Mouse (Mus musculus) adrenal gland, postnatal 14 days (tissue): Measurements from ENCODE around the gene Dnajc13. TPM values are rescaled to one million over a fixed set of nuclear protein-coding genes. Genes with fewer than 3 reads are reported as not detected.

Experiments
- DNase-seq: peaks from one replicate; pipeline ENCODE4 v3.0.0; 2021; ENCODE audit warnings: mixed read lengths
- total RNA-seq: library from RNA; stranded (reverse); gene quantifications from 2 replicates; pipeline ENCODE4 v1.2.3, GENCODE M21; 2021

The Dnajc13 gene
- total RNA-seq, 1 experiment from 2014 or later: 39.8 TPM

DNA sequence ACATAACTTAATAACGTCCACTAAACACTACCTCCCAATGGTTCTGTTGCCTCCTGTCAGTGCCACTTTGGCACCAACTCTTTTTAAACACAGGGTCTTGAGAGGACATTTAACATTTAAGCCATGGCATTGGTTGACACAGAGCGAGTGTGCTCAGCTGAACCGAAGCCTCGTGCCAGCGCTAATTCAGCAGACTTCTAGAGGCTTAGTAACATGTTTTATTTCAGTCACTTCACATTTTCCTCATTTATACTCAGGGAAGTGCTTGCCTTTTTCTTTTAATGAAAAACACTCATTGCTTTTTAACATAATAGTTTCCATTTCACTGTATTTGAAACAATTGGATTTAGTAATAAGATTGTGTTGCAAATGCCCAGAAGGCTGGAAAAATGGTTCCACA lies 153.6 kb downstream of the Dnajc13 start:
- DNase-seq: no peak

GRCm38 (mm10) chr9:104108571-104109143 lies 154.1 kb downstream of the Dnajc13 start:
- no peak for DNase-seq

- DNase-seq: no peak
Observed at GRCm38 (mm10) chr9:104107482-104107881, 155.2 kb downstream of the Dnajc13 start.

GRCm38 (mm10) chr9:104106930-104107329 lies 155.8 kb downstream of the Dnajc13 start:
- DNase-seq: no peak

DNA sequence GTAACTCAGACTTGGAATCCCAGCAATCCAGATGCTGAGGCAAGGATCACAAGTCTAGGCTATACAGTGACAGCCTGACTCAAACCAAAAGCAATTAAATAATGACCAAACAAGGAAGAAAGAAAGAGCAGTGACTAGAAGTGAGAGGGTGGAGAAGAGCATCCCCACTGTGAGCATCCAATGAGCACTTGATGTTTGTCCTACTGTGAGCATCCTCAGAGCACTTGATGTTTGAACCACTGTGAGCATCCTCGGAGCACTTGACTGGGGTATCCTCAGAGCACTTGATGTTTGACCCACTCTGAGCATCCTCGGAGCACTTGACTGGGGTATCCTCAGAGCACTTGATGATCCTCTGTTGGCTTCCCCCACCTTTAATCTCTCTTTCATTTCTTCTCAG lies 157.7 kb downstream of the Dnajc13 start:
- no peak for DNase-seq

DNA sequence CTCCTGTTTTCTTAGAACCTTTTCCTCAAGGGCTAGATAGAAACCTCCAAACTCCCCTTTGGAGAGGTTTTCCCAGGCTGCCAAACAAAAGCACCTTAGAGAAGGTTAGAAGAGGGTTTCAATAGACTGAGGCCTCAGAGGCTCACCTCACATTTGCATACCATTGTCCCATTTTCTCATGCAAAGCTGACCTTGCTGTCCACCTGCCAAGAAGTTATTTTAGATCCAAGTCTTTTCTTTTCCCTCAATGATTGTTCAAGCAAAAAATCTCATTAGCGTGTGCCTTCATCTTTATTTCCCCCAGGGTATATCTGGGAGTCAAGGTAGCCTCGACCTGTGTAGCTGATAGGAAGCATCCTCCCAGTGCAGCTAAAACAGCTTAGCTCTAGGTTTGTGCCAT lies 159.8 kb downstream of the Dnajc13 start:
- DNase-seq: no peak

- DNase-seq: no peak
Observed at GRCm38 (mm10) chr9:104102301-104102700, 160.4 kb downstream of the Dnajc13 start.

DNA sequence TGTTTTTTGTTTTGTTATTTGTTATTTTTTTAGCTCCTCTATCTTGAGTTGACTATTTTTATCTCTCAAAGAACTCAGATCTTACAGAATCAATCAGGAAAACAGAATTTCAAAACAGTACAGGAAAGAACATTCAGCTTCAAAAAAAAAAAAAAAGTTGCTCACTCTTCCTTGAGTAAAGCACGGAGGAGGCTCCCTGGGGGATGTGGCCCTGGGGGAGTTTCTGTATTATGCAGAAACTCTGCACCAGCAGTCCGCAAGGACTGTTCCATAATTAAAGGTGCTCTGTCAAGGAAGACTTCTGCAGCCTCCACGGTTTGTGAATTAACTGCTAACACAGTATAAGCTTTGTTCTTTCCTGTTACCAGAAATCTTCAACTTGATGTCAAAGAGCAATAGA lies 161.3 kb downstream of the Dnajc13 start:
- DNase-seq: peak; percentile 73

Other genes with a start within 250 kb of the Dnajc13 start
- gene Gm28305, start 222.3 kb downstream of the Dnajc13 start, total RNA-seq: not detected in 2 replicates
- 32.9 and 36.5 TPM in 2 replicates for gene Uba5, start 199.8 kb downstream of the Dnajc13 start, total RNA-seq
- 102 and 121 TPM in 2 replicates for gene Acad11, start 199.6 kb downstream of the Dnajc13 start, total RNA-seq
- 0.33 and 1.6 TPM in 2 replicates for gene Ackr4, start 136.0 kb downstream of the Dnajc13 start, total RNA-seq
- 1.6 and 2.7 TPM in 2 replicates for gene Acpp, start 74.8 kb upstream of the Dnajc13 start, total RNA-seq